Mouse (Mus musculus) kidney, adult 2 months (tissue): ENCODE results near the gene Iqcf1.

Experiments
- CTCF ChIP-seq: fragments of 200-500 bp; conservative IDR thresholded peaks from 2 replicates; pipeline ENCODE4 v1.5.1; 2011; ENCODE audit warnings: low read depth, mild to moderate bottlenecking, control low read depth, low read length, moderate library complexity, mixed read lengths; ENCODE audit not compliant: insufficient read depth, insufficient read length
- POLR2A ChIP-seq: fragments of 200-500 bp; IDR thresholded peaks from one replicate; pipeline ENCODE4 v1.6.1; 2011; ENCODE audit warnings: low read depth, low read length, control low read depth

DNA sequence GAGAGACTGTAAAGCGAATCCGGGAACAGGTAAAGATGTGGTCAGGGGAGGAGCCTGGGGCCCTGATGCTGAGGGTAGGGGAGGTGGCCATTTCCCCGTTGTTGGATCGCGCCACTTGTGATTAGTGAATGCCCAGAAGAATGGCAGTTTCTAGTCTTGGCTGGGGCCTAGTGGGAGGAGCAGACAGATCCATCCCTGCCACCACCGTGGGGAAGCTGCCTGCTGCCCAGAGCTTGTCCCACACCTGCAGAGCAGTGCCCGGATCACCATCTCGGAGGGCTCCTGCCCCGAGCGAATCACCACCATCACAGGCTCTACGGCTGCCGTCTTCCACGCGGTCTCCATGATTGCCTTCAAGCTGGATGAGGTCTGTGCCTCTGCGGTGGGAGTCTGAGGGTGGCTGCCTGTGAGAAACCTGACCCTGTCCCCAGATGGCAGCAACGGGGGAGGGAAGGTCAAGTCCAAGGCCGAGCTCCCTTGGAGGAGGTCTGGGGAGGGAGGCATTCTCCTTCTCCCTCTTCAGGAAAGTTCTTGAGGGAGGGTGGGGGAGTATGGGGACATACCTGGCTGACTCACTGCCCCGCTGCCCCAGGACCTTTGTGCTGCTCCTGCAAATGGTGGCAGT is 39.3 kb upstream of the Iqcf1 start:
- TF ChIP-seq POLR2A (no peak), CTCF (no peak)
